8 mouse cellular contexts compared by ENCODE assay signal in the genomic region with DNA sequence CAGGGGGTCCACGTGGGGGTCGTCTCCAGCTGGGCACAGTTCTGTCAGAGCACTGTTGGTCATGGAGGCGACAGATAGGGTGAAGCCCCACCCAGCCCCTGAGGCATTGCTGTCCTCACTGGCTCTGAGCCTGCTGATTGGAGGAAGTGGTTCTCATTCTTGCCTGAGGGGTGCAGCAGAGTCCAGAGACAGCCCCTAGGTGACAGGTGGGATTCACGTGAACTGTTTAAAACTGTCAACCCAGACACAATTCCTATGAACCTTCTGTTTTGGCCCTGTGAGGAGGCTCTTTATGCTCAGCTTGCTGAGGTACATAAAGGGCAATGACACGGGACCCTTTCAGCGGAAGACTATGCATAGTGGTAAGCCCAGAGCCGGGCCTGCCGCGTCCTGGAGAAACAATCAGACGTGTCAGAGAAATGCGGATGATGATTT.
A peak's percentile ranks its signal among the peaks of the same experiment; 100 is the strongest.
DNase-seq lines count a peak whose midpoint lies in the region; ATAC-seq lines count a peak whose summit lies in the region.

No protein-coding gene starts in this region.

- no peaks in the 10 kb centered on the region for H3K27me3 ChIP-seq in hindbrain, embryonic 16.5 days (replicated peaks; ENCODE audit: control insufficient read depth, insufficient read depth, low read length)
- no peaks in the 10 kb centered on the region for H3K27me3 ChIP-seq in limb, embryonic 15.5 days

- 0 out of 2 replicates have a peak overlapping the region, but pooled peaks have one; percentile 14 for H3K27ac ChIP-seq in hindbrain, embryonic 16.5 days (ENCODE audit: low read depth, low read length)
- H3K27ac ChIP-seq in limb, embryonic 15.5 days, result peak overlapping the region; percentile 1; the same call in 1 of the 2 replicates

- no peaks in the 10 kb centered on the region for H3K9me3 ChIP-seq in hindbrain, embryonic 16.5 days (ENCODE audit: control insufficient read depth, low read length)
- no peaks in the 10 kb centered on the region for H3K9me3 ChIP-seq in limb, embryonic 15.5 days

- H3K9ac ChIP-seq in hindbrain, embryonic 16.5 days (ENCODE audit: low read depth, low read length), result no peak overlapping the region
- H3K9ac ChIP-seq in limb, embryonic 15.5 days, result no peak overlapping the region

- DNase-seq in cerebellum, postnatal 10 days, result peak; percentile 49 to 53
- no peak for DNase-seq in cerebellum, adult 8-10 months
- DNase-seq in ZHBTc4 (ENCODE audit: low read depth, low spot score), result peak; percentile 69
- peak; percentile 29 to 39 for DNase-seq in right cerebral cortex, adult 2 months (ENCODE audit: low spot score in 2 of 2)
- no peak for DNase-seq in ovary, adult 18-20 months (ENCODE audit: low spot score)
- no peak for DNase-seq in lung, postnatal 25 days (ENCODE audit: low spot score)

- no peaks in the 10 kb centered on the region for H3K36me3 ChIP-seq in hindbrain, embryonic 16.5 days (ENCODE audit: control insufficient read depth, insufficient read depth, low read length)
- no peaks in the 10 kb centered on the region for H3K36me3 ChIP-seq in limb, embryonic 15.5 days

- H3K4me3 ChIP-seq in hindbrain, embryonic 16.5 days (ENCODE audit: low read length), result no peak overlapping the region
- H3K4me3 ChIP-seq in limb, embryonic 15.5 days, result no peak overlapping the region

- peaks cover 8% of the 10 kb centered on the region for H3K4me1 ChIP-seq in hindbrain, embryonic 16.5 days (ENCODE audit: control insufficient read depth, insufficient read depth, low read depth, low read length)
- H3K4me1 ChIP-seq in limb, embryonic 15.5 days, result peaks cover 26% of the 10 kb centered on the region

- WGBS in hindbrain, embryonic 16.5 days, result 22% methylated on average over 11 of the region's 11 CpGs
- 21% methylated on average over 11 of the region's 11 CpGs for WGBS in limb, embryonic 15.5 days

- ATAC-seq in hindbrain, embryonic 16.5 days, result peak; percentile 78
- ATAC-seq in limb, embryonic 15.5 days (ENCODE audit: insufficient number of reproducible peaks, low FRiP score, low TSS enrichment, low read depth), result no peak

- H3K4me2 ChIP-seq in hindbrain, embryonic 16.5 days (ENCODE audit: low read length), result peak overlapping the region; percentile 18
- peak overlapping the region; percentile 10; the same call in 1 of the 2 replicates for H3K4me2 ChIP-seq in limb, embryonic 15.5 days

Comparison
In these comparisons a context has a peak if more than half of its experiments do, and no peak if none do; other contexts are left out.
1. DNase-seq: peak in cerebellum, postnatal 10 days (2 of 2), ZHBTc4 (single experiment) and right cerebral cortex, adult 2 months (2 of 2); none in cerebellum, adult 8-10 months (single experiment), ovary, adult 18-20 months (single experiment) and lung, postnatal 25 days (single experiment).